Mouse (Mus musculus) olfactory bulb, adult 2 months (tissue): ENCODE measurements around the gene Magi3.

Source experiments
- CTCF ChIP-seq: fragments of 200-500 bp; IDR thresholded peaks from 2 replicates; pipeline ENCODE4 v1.5.1; 2012; ENCODE audit warnings: low read depth, mild to moderate bottlenecking, low read length, moderate library complexity; ENCODE audit not compliant: insufficient read depth
- POLR2A ChIP-seq: fragments of 200-500 bp; IDR thresholded peaks from 2 replicates; pipeline ENCODE4 v1.6.1; 2012; ENCODE audit warnings: mild to moderate bottlenecking, low read depth, low read length, moderate library complexity; ENCODE audit not compliant: insufficient read depth

DNA sequence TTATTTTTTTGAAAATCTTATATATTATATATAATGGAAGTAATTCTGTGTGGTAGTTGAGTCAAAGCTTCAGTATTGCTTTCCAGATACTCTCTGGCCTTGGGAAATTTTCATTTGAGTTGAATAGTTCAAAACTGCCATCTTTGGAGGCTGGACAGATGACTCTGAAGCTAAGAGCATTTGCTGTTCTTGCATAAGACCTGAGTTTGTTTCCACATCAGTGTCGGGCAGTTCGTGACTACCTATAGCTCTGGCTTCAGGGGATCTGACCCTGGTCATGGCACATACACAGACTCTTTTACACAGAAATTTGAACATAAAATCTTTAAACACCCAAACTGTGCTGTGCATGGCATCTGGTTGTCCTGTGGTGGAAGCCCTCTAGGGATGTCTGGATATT lies 235.0 kb downstream of the Magi3 start:
- TF ChIP-seq POLR2A, result no peak
- TF ChIP-seq CTCF, result no peak
